In genomic region chr19:27537066-27537465, GRCm38 (mm10) we compare ENCODE assay signal across 26 mouse cellular contexts.
DNase-seq lines count a peak whose midpoint lies in the region; ATAC-seq lines count a peak whose summit lies in the region.
"Had no signal": no experiment of that assay in that cellular context is flagged by ENCODE, and none has a peak within 500 bp of the region (broad histone marks: within the 10 kb centered on the region; RNA-seq: fewer than 3 reads in every experiment).

No protein-coding gene starts in this region.

- H3K27me3 ChIP-seq in kidney, embryonic 15.5 days: no peaks in the 10 kb centered on the region
- H3K27me3 ChIP-seq: embryonic facial prominence, embryonic 12.5 days; embryonic facial prominence, embryonic 15.5 days; heart, embryonic 13.5 days had no signal

- no peak overlapping the region for H3K9ac ChIP-seq in kidney, embryonic 15.5 days
- H3K9ac ChIP-seq: embryonic facial prominence, embryonic 12.5 days; embryonic facial prominence, embryonic 15.5 days; forebrain, postnatal 0 days; heart, embryonic 13.5 days; hindbrain, embryonic 14.5 days had no signal

- peak; percentile 9 for DNase-seq in kidney, adult 9 months
- DNase-seq in ES-CJ7 (ENCODE audit: low read depth, low spot score) (peak; percentile 10), R1 (ENCODE audit: low read depth, low spot score) (peak; percentile 61)
- no peak for DNase-seq in left cerebral cortex, postnatal 36 days (ENCODE audit: low spot score in 2 of 2)
- DNase-seq: adrenal gland, adult 2 months; adrenal gland, postnatal 14 days; cerebellum, adult 11-12 months; cerebellum, adult 8-10 months; cerebellum, postnatal 10 days; cerebellum, postnatal 36 days; forebrain, postnatal 0 days; gastrocnemius, adult 2 months; gastrocnemius, postnatal 14 days; heart, adult 18-20 months; heart, postnatal 14 days; heart, postnatal 4 days had no signal

- H3K4me2 ChIP-seq in kidney, embryonic 15.5 days: no peak overlapping the region
- H3K4me2 ChIP-seq: embryonic facial prominence, embryonic 12.5 days; embryonic facial prominence, embryonic 15.5 days; heart, embryonic 13.5 days; hindbrain, embryonic 14.5 days had no signal

- no peak overlapping the region for H3K27ac ChIP-seq in kidney, embryonic 15.5 days
- H3K27ac ChIP-seq: embryonic facial prominence, embryonic 12.5 days; embryonic facial prominence, embryonic 15.5 days; gastrocnemius, adult 2 months; heart, embryonic 13.5 days; hindbrain, embryonic 14.5 days; hindbrain, postnatal 0 days had no signal

- no peak overlapping the region for H3K4me3 ChIP-seq in kidney, embryonic 15.5 days (replicated peaks)
- H3K4me3 ChIP-seq: embryonic facial prominence, embryonic 12.5 days; embryonic facial prominence, embryonic 15.5 days; gastrocnemius, adult 2 months; heart, embryonic 13.5 days had no signal

- no peaks in the 10 kb centered on the region for H3K9me3 ChIP-seq in kidney, embryonic 15.5 days (replicated peaks)
- H3K9me3 ChIP-seq: embryonic facial prominence, embryonic 12.5 days; embryonic facial prominence, embryonic 15.5 days; heart, embryonic 13.5 days had no signal

- 0 out of 2 replicates have a peak, but pooled peaks cover 2% of the 10 kb centered on the region for H3K4me1 ChIP-seq in kidney, embryonic 15.5 days
- H3K4me1 ChIP-seq: embryonic facial prominence, embryonic 12.5 days; embryonic facial prominence, embryonic 15.5 days; heart, embryonic 13.5 days had no signal

- intact Hi-C loops in left cerebral cortex, postnatal 36 days (cut with DNase I): no loop called here

- no peak for ATAC-seq in kidney, embryonic 15.5 days (replicated peaks; ENCODE audit: low FRiP score)
- ATAC-seq in granulocyte monocyte progenitor cell, adult 5-6 weeks (replicated peaks; ENCODE audit: poor library complexity, severe bottlenecking): no peak
- ATAC-seq: CD4-positive, CD25-positive, alpha-beta regulatory T cell, adult 4 months; forebrain, embryonic 14.5 days; forebrain, postnatal 0 days; hindbrain, postnatal 0 days; inflammation-experienced regulatory T-cells, adult 6 months had no signal

- H3K36me3 ChIP-seq in kidney, embryonic 15.5 days: no peaks in the 10 kb centered on the region
- H3K36me3 ChIP-seq: embryonic facial prominence, embryonic 12.5 days; embryonic facial prominence, embryonic 15.5 days; heart, embryonic 13.5 days had no signal

- WGBS in kidney, embryonic 15.5 days: 55% methylated on average over 9 of the region's 9 CpGs

Comparison
In these comparisons a context has a peak if more than half of its experiments do, and no peak if none do; other contexts are left out.
1. DNase-seq: peak in kidney, adult 9 months (single experiment), ES-CJ7 (single experiment) and R1 (single experiment); none in left cerebral cortex, postnatal 36 days (0 of 2).